Mouse (Mus musculus): ENCODE measurements at regions not wholly inside any gene's neighbourhood (a gene's known extent, or its start where the extent isn't known, plus 50 kb on each side); places are given as distances from the start of the nearest gene placed in this dataset.
A peak's percentile ranks its signal among the peaks of the same experiment; 100 is the strongest.

- no peak for DNase-seq (ENCODE audit: low spot score)
These were observed 173.8 kb upstream of the Gm4791 start for GRCm38 (mm10) chr9:46824703-46825102.

GRCm38 (mm10) chr9:46819808-46820207, 178.7 kb upstream of the Gm4791 start:
- no peak for DNase-seq (ENCODE audit: low spot score)

- no peak for DNase-seq (ENCODE audit: low spot score)
These were observed 179.2 kb upstream of the Gm4791 start for GRCm38 (mm10) chr9:46819376-46819775.

GRCm38 (mm10) chr9:46816126-46816525, 182.4 kb upstream of the Gm4791 start:
- no peak for DNase-seq (ENCODE audit: low spot score)

GRCm38 (mm10) chr9:46814478-46815241, 183.9 kb upstream of the Gm4791 start:
- DNase-seq (ENCODE audit: low spot score) = peak; percentile 17

GRCm38 (mm10) chr9:46810266-46810665, 188.3 kb upstream of the Gm4791 start:
- no peak for DNase-seq (ENCODE audit: low spot score)

GRCm38 (mm10) chr9:46795446-46795845, 203.1 kb upstream of the Gm4791 start:
- no peak for DNase-seq (ENCODE audit: low spot score)

- no peak for DNase-seq (ENCODE audit: low spot score)
These were observed 209.5 kb upstream of the Gm4791 start for GRCm38 (mm10) chr9:46789036-46789435.

- no peak for DNase-seq (ENCODE audit: low spot score)
These were observed 210.1 kb upstream of the Gm4791 start for GRCm38 (mm10) chr9:46788456-46788855.

- DNase-seq (ENCODE audit: low spot score) = no peak
These were observed 214.1 kb upstream of the Gm4791 start for GRCm38 (mm10) chr9:46784355-46784975.

GRCm38 (mm10) chr9:46783597-46784354, 214.8 kb upstream of the Gm4791 start:
- no peak for DNase-seq (ENCODE audit: low spot score)

- DNase-seq (ENCODE audit: low spot score) = no peak
These were observed 216.9 kb upstream of the Gm4791 start for GRCm38 (mm10) chr9:46781681-46782080.

GRCm38 (mm10) chr9:46778769-46779168, 219.8 kb upstream of the Gm4791 start:
- no peak for DNase-seq (ENCODE audit: low spot score)

GRCm38 (mm10) chr9:46774821-46775220, 223.7 kb upstream of the Gm4791 start:
- DNase-seq (ENCODE audit: low spot score) = no peak

- no peak for DNase-seq (ENCODE audit: low spot score)
These were observed 238.3 kb upstream of the Gm4791 start for GRCm38 (mm10) chr9:46760247-46760646.

- no peak for DNase-seq (ENCODE audit: low spot score)
These were observed 241.4 kb upstream of the Gm4791 start for GRCm38 (mm10) chr9:46757005-46757672.

GRCm38 (mm10) chr9:46751981-46752380, 246.6 kb upstream of the Gm4791 start:
- DNase-seq (ENCODE audit: low spot score) = no peak

GRCm38 (mm10) chr9:46749441-46749840, 249.1 kb upstream of the Gm4791 start:
- no peak for DNase-seq (ENCODE audit: low spot score)

- DNase-seq (ENCODE audit: low spot score) = no peak
These were observed 252.3 kb upstream of the Gm4791 start for GRCm38 (mm10) chr9:46746266-46746665.

GRCm38 (mm10) chr9:46740496-46740895, 258.0 kb upstream of the Gm4791 start:
- DNase-seq (ENCODE audit: low spot score) = no peak

- no peak for DNase-seq (ENCODE audit: low spot score)
These were observed 259.2 kb upstream of the Gm4791 start for GRCm38 (mm10) chr9:46739341-46739740.

GRCm38 (mm10) chr9:46738634-46739033, 259.9 kb upstream of the Gm4791 start:
- no peak for DNase-seq (ENCODE audit: low spot score)

Measured in ovary, adult 18-20 months (tissue).